Mouse (Mus musculus) CH12.LX (cell line): Measurements from ENCODE around the gene Fscn1.

Experiments
- CTCF ChIP-seq, 2 experiments: IDR thresholded peaks in 1 of 2; conservative IDR thresholded peaks in 1 of 2; 2 replicates each; pipeline ENCODE4 v1.5.1; 2011 to 2012; ENCODE audit warnings: low read depth in 2 of 2, low read length in 2 of 2, improper control_type of control experiment in 1 of 2, inconsistent platforms in 1 of 2, mild to moderate bottlenecking in 1 of 2, moderate library complexity in 1 of 2
- E2F4 ChIP-seq: IDR thresholded peaks from 2 replicates; pipeline ENCODE4 v1.6.1; 2011; ENCODE audit warnings: low read depth, low read length, improper control_type of control experiment; ENCODE audit not compliant: insufficient replicate concordance
- EP300 ChIP-seq: IDR thresholded peaks from 2 replicates; pipeline ENCODE4 v1.6.1; 2011; ENCODE audit warnings: low read length, improper control_type of control experiment
- ETS1 ChIP-seq: conservative IDR thresholded peaks from 2 replicates; pipeline ENCODE4 v1.6.1; 2012; ENCODE audit warnings: low read depth, mild to moderate bottlenecking, inconsistent platforms, low read length, improper control_type of control experiment, moderate library complexity
- MAX ChIP-seq: IDR thresholded peaks from 2 replicates; pipeline ENCODE4 v1.6.1; 2011; ENCODE audit warnings: low read length, improper control_type of control experiment
- MXI1 ChIP-seq: IDR thresholded peaks from 2 replicates; pipeline ENCODE4 v1.6.1; 2011; ENCODE audit warnings: mild to moderate bottlenecking, low read depth, low read length, improper control_type of control experiment
- NRF1 ChIP-seq: IDR thresholded peaks from 2 replicates; pipeline ENCODE4 v1.6.1; 2014; ENCODE audit warnings: low read depth, mild to moderate bottlenecking, inconsistent platforms, low read length, improper control_type of control experiment, moderate library complexity
- POLR2A ChIP-seq: IDR thresholded peaks from 2 replicates; pipeline ENCODE4 v1.6.1; 2011; ENCODE audit warnings: low read depth, mild to moderate bottlenecking, improper control_type of control experiment, low read length
- TCF12 ChIP-seq: IDR thresholded peaks from 2 replicates; pipeline ENCODE4 v1.6.1; 2014; ENCODE audit warnings: low read depth, mild to moderate bottlenecking, inconsistent platforms, low read length, improper control_type of control experiment
- ZMIZ1 ChIP-seq: IDR thresholded peaks from 2 replicates; pipeline ENCODE4 v1.6.1; 2012; ENCODE audit warnings: low read depth, mild to moderate bottlenecking, inconsistent platforms, low read length, improper control_type of control experiment

DNA sequence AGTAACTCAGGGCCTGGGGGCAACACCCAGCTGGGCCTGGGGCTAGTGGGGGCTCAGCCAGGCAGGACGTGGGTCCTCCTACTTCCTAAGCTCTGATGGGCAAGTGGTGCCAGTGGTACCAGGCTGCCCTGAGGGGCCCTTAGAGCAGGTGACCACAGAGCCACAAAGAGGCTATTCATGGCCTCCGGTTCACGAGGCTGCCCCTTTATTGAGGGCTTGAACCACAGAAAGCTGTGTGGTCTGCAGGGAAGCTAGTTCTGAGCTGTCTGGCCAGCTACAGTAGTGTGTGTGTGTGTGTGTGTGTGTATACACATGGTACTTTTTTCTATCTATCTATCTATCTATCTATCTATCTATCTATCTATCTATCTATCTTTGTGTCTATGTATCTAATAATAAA lies 6.5 kb upstream of the Fscn1 start:
- TF ChIP-seq CTCF (conservative IDR thresholded peaks at IDR 0.05 in 1 of 2, IDR thresholded peaks at IDR 0.05 in 1 of 2; ENCODE audit: low read depth in 2 of 2, low read length in 2 of 2) (no peak), E2F4 (no peak), MAX (no peak), ETS1 (no peak), EP300 (no peak), TCF12 (no peak), ZMIZ1 (no peak), MXI1 (no peak), POLR2A (no peak), NRF1 (no peak)
